Mouse (Mus musculus) neutrophil, adult 5-6 weeks (primary cell): ENCODE data around the gene Sod1. TPM values are rescaled to one million over a fixed set of nuclear protein-coding genes. Genes with fewer than 3 reads are reported as not detected.
"Not testable (repeated sequence)": the region's sequence is repeated elsewhere in the genome, so short reads cannot be mapped to it uniquely, and the experiment has no call there.

Experiments
- ATAC-seq: fragments of 151-379, 151-347 bp; 2 replicates; pipeline ENCODE4 v1.8.0; 2017; ENCODE audit warnings: mild to moderate bottlenecking, moderate TSS enrichment; ENCODE audit not compliant: insufficient number of reproducible peaks, poor library complexity, low FRiP score, severe bottlenecking; ENCODE audit errors: extremely low read depth
- total RNA-seq: library from RNA; stranded (forward); fragments of 200-1000 nt; gene quantifications from 2 replicates; pipeline ENCODE4 v1.2.3, GENCODE M21; 2017

Sod1 gene
- total RNA-seq, 1 experiment from 2014 or later: 234 TPM

DNA sequence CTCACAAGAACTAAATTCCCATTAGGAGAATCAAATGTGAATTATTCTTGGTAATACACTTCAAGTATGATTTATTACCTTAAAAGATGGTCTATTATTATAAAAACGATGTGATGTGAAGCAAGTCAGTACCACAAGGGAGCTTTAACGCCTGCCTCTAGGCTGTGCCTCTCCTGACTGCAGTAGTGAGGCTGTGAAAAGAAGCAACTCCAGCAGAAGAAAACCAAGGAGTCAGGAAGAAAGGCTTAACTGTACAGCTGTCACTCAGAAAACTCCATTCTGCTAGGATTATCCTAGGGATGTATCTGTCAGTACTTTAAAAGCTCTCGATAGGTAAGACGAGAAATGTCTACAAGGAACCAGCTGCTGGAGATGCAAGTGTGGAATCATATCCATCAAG lies 21.3 kb downstream of the Sod1 start:
- no peak for ATAC-seq

- no peak for ATAC-seq
Measured at GRCm38 (mm10) chr16:90242426-90243304, 22.1 kb downstream of the Sod1 start.

DNA sequence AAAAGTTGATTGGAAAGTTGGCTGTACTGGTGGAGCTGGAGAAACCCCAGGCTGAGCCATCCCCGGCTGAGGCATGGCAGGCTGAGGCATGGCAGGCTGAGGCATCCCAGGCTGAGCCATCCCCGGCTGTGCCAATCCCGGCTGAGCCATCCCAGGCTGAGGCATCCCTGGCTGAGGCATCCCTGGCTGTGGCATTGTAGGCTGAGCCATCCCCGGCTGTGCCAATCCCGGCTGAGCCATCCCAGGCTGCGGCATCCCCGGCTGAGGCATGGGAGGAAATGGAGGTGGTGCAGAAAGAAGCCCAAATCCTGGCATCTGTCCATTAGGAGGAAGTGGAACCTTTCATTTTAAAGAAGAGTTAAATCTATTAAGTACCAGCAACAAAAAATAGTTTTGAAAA lies 29.5 kb downstream of the Sod1 start:
- no peak for ATAC-seq

GRCm38 (mm10) chr16:90251256-90251655 lies 30.7 kb downstream of the Sod1 start:
- not testable (repeated sequence) for ATAC-seq

DNA sequence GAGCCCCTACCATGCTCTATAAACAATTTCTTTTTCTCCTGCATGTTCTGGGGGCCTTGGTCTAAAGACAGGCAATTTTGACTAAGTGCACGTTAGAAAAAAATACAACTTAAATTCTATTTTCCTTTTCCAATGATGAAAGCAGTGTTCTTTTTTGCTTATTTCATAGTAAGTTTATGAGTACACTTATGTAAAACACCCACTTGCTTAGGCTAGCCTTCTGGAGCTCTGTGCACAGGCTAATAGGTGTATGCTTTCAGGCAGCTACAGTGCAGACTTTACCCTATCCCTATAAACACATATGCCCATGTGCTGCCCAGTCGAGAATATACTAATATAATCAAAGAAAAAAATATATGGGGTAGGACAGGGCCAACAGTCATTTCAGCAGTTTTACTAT lies 32.0 kb downstream of the Sod1 start:
- ATAC-seq: no peak

DNA sequence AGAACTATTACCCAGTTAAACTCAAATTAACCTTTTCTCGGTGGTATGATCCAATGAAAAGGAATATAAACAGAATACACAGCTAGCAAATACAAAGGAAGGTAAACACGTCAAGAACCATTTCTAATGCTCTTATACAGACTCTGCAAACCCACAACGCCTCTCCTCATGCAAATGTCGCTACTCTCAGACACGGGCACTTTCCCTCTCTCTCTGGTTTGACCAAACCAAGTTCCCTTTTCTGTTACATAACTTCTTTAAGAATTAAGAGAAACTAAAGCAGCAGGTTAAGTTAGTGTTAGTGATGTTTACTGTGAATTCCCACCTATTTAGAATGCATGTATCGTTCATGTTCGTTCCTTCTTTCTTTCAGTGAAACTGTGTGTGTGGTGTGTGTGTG lies 38.4 kb downstream of the Sod1 start:
- ATAC-seq: no peak

DNA sequence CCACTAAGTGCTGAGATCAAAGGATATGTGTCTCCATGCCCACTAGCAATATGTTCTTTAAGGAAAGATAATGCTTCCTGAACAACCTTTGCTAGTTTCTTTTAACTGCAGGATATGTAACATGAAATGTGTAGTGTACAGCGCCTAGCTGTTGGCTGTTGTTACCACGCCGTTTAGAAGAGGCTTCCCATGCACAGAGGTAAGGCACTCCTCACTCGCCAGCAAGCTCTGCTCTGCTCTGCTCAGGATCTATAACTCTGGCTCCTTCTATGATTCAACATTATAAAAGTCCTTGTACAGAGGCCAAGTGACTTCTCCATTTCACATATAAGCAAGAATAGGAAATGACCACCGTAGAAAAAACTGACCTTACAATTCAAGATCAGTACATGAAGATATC lies 39.1 kb downstream of the Sod1 start:
- no peak for ATAC-seq

- no peak for ATAC-seq
Measured at GRCm38 (mm10) chr16:90260097-90260496, 39.5 kb downstream of the Sod1 start.

DNA sequence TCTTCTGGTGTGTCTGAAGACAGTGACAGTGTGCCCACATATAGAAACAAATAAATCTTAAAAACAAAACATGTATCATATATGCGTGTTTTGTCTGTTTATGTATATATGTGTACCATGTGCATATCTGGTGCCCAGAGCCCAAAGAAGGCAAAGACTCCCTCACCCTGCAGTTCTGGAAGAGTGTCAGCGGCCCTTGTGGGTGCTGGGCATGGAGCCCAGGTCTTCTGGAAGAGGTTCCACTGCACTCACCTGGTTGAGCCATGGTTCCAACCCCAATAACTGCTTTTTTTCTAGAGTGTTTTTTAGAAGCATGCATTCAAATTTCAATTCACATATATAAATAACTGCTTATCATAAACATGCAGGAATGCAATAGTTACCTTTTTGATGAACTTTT lies 41.2 kb downstream of the Sod1 start:
- ATAC-seq: no peak

- ATAC-seq: no peak
Measured at GRCm38 (mm10) chr16:90264021-90264420, 43.5 kb downstream of the Sod1 start.

- ATAC-seq: no peak
Measured at GRCm38 (mm10) chr16:90265106-90265505, 44.6 kb downstream of the Sod1 start.

- no peak for ATAC-seq
Measured at GRCm38 (mm10) chr16:90266581-90266980, 46.0 kb downstream of the Sod1 start.

DNA sequence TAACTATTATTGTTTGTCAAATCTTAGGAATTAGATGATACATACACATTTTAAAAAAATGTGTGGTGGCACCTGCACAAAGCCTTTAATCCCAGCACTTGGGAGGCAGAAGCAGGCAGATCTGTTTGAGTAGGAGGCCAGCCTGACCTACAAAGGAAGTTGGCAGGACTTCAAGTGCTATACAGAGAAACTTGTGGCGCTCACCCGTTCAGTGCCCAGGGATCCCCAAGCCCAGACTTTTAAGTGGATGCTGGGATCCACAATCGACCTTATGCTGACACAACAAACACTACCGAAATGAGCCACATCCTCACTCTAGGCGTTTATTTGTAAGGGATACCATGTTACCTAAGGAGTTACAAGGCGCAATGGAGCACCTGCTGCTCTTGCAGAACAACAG lies 55.0 kb downstream of the Sod1 start:
- ATAC-seq: no peak

Other genes with a start within 250 kb of the Sod1 start
- gene Tiam1, start 77.0 kb upstream of the Sod1 start, total RNA-seq: 6.9 and 8.8 TPM in 2 replicates
- gene Scaf4, start 63.7 kb downstream of the Sod1 start, total RNA-seq: 46.8 and 50.0 TPM in 2 replicates
- 0.37 and 0.47 TPM in 2 replicates for gene Hunk, start 165.3 kb downstream of the Sod1 start, total RNA-seq